Mouse (Mus musculus) T-helper 17 cell (primary cell): ENCODE measurements at regions not wholly inside any gene's neighbourhood (a gene's known extent, or its start where the extent isn't known, plus 50 kb on each side); places are given as distances from the start of the nearest gene placed in this dataset.

Source experiments
- in situ Hi-C, 2 experiments: fragments of 300-600 bp; cut with MboI, MseI; formaldehyde crosslinking; loops; 1 replicate in 1 of 2; 2 replicates in 1 of 2; pipeline ENCODE4 v1.15.1; 2025; ENCODE audit warnings: high pct_unique_total_duplicates in 2 of 2

- in situ Hi-C loops = loop anchor here in 1 of 2 experiments (25.0 kb wide), 1 partner anchor 1639 kb away; no protein-coding TSS in a partner anchor
These were observed 366.8 kb downstream of the Epha4 start for GRCm38 (mm10) chr1:77148052-77148451.

GRCm38 (mm10) chr1:77168316-77168715, 346.6 kb downstream of the Epha4 start:
- in situ Hi-C loops = no loop called here

GRCm38 (mm10) chr1:77172463-77172862, 342.4 kb downstream of the Epha4 start:
- in situ Hi-C loops = no loop called here

- in situ Hi-C loops = no loop called here
These were observed 340.1 kb downstream of the Epha4 start for GRCm38 (mm10) chr1:77174801-77175200.

GRCm38 (mm10) chr1:77175214-77175613, 339.7 kb downstream of the Epha4 start:
- in situ Hi-C loops = no loop called here

- in situ Hi-C loops = no loop called here
These were observed 338.4 kb downstream of the Epha4 start for GRCm38 (mm10) chr1:77176516-77176915.

GRCm38 (mm10) chr1:77183965-77184364, 330.9 kb downstream of the Epha4 start:
- in situ Hi-C loops = no loop called here

- in situ Hi-C loops = no loop called here
These were observed 324.7 kb downstream of the Epha4 start for GRCm38 (mm10) chr1:77190141-77190540.

GRCm38 (mm10) chr1:77201321-77201917, 313.5 kb downstream of the Epha4 start:
- in situ Hi-C loops = no loop called here

GRCm38 (mm10) chr1:77202948-77203347, 311.9 kb downstream of the Epha4 start:
- in situ Hi-C loops = no loop called here

GRCm38 (mm10) chr1:77206535-77206934, 308.4 kb downstream of the Epha4 start:
- in situ Hi-C loops = no loop called here

GRCm38 (mm10) chr1:77209395-77209794, 305.5 kb downstream of the Epha4 start:
- in situ Hi-C loops = no loop called here

- in situ Hi-C loops = no loop called here
These were observed 301.3 kb downstream of the Epha4 start for GRCm38 (mm10) chr1:77213462-77214098.

- in situ Hi-C loops = no loop called here
These were observed 295.2 kb downstream of the Epha4 start for GRCm38 (mm10) chr1:77219488-77220321.

- in situ Hi-C loops = no loop called here
These were observed 294.6 kb downstream of the Epha4 start for GRCm38 (mm10) chr1:77220322-77220590.

GRCm38 (mm10) chr1:77220783-77221182, 294.1 kb downstream of the Epha4 start:
- in situ Hi-C loops = no loop called here

- in situ Hi-C loops = no loop called here
These were observed 293.0 kb downstream of the Epha4 start for GRCm38 (mm10) chr1:77221900-77222299.

- in situ Hi-C loops = no loop called here
These were observed 288.3 kb downstream of the Epha4 start for GRCm38 (mm10) chr1:77226546-77226945.

- in situ Hi-C loops = no loop called here
These were observed 287.8 kb downstream of the Epha4 start for GRCm38 (mm10) chr1:77226991-77227515.

GRCm38 (mm10) chr1:77227800-77228199, 287.1 kb downstream of the Epha4 start:
- in situ Hi-C loops = no loop called here

GRCm38 (mm10) chr1:77229561-77229960, 285.3 kb downstream of the Epha4 start:
- in situ Hi-C loops = no loop called here

- in situ Hi-C loops = no loop called here
These were observed 281.9 kb downstream of the Epha4 start for GRCm38 (mm10) chr1:77233010-77233409.
